Mouse (Mus musculus) liver, embryonic 11.5 days (tissue): ENCODE data around the gene 4932438H23Rik. TPM values are rescaled to one million over a fixed set of nuclear protein-coding genes. Genes with fewer than 3 reads are reported as not detected.

Experiments used
- ATAC-seq: fragments of 200-750 bp; cut with Nextera tagmentation; replicated peaks from 2 replicates; pipeline ENCODE4 v1.8.0; 2017; ENCODE audit warnings: moderate number of reproducible peaks, mild to moderate bottlenecking, moderate TSS enrichment, moderate library complexity; ENCODE audit not compliant: low FRiP score
- DNase-seq: peaks from one replicate; pipeline ENCODE4 v3.0.0-alpha.2; 2017; ENCODE audit warnings: low spot score
- H3K27ac ChIP-seq: fragments of 300-500 bp; sonication (generic); 2 replicates; pipeline ENCODE4 v1.5.1; 2014; ENCODE audit warnings: mild to moderate bottlenecking, low read depth, low read length, control low read depth
- H3K27me3 ChIP-seq: fragments of 300-500 bp; sonication (generic); replicated peaks from 2 replicates; pipeline ENCODE4 v1.6.1; 2014; ENCODE audit warnings: low read length, mixed read lengths; ENCODE audit not compliant: control insufficient read depth, insufficient read depth
- H3K36me3 ChIP-seq: fragments of 300-500 bp; sonication (generic); 2 replicates; pipeline ENCODE4 v1.6.1; 2014; ENCODE audit warnings: mild to moderate bottlenecking, low read length, moderate library complexity, mixed read lengths; ENCODE audit not compliant: control insufficient read depth, insufficient read depth
- H3K4me1 ChIP-seq: fragments of 300-500 bp; sonication (generic); replicated peaks from 2 replicates; pipeline ENCODE4 v1.6.1; 2014; ENCODE audit warnings: low read length, mixed read lengths; ENCODE audit not compliant: control insufficient read depth, insufficient read depth
- H3K4me2 ChIP-seq: fragments of 300-500 bp; sonication (generic); 2 replicates; pipeline ENCODE4 v1.6.1; 2014; ENCODE audit warnings: mild to moderate bottlenecking, control low read depth, moderate library complexity
- H3K4me3 ChIP-seq: fragments of 300-500 bp; sonication (generic); 2 replicates; pipeline ENCODE4 v1.5.1; 2014; ENCODE audit warnings: low read depth, low read length, control low read depth
- H3K9ac ChIP-seq: fragments of 300-500 bp; sonication (generic); 2 replicates; pipeline ENCODE4 v1.6.1; 2014; ENCODE audit warnings: low read depth, low read length, control low read depth
- H3K9me3 ChIP-seq: fragments of 300-500 bp; sonication (generic); 2 replicates; pipeline ENCODE4 v1.6.1; 2016; ENCODE audit warnings: low read length, inconsistent platforms, mixed read lengths; ENCODE audit not compliant: control insufficient read depth
- whole genome bisulfite sequencing: fragments of 180-500 bp; shearing (Covaris S2); extraction: QIAGEN DNeasy Blood & Tissue Kit; methylation state at CpG from one replicate; pipeline ENCODE4 v1.1.7; 2014; 5-methylcytosine and 5-hydroxymethylcytosine counted together
- polyA plus RNA-seq: library from polyadenylated mRNA; unstranded; fragments of >200 nt; fragmentation: Nextera tagmentation; extraction: Ambion mirVana; gene quantifications from 2 replicates; pipeline ENCODE4 v1.2.1, GENCODE M21; 2014

The 4932438H23Rik gene
- polyA plus RNA-seq, 1 experiment from 2014 or later, result not detected

DNA sequence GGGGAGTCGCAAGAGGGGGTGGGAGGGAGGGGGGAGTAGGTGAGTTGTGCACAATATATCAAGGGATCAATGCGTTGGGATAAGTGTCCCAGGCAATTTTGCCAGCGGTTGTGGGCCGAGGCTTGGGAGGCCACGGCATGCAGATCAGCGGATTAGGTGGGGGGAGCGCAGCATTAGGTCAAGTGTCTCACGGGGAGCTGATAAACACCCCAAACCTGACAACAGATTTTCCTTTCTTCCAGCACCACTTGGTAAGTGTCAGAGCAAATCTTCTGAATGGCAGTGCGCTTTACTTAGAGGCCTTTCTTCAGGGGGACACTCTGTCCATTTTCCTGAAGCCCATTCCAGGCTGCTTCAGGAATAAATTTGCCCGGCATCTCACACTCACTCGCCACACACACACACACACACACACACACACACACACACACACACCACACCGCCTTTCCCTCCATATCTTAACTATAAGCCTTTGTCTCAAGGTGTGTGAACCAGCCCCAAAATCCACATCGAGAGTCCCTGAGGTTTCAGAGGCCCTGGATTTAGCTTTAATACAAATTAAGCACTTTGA lies 10.6 kb upstream of the 4932438H23Rik start:
- DNase-seq, result no peak
- Histone ChIP-seq H3K27me3 (no peaks in the 10 kb centered on the region; the same call in 1 of the 2 replicates), H3K36me3 (no peaks in the 10 kb centered on the region), H3K27ac (no peak overlapping the region), H3K9ac (no peak overlapping the region), H3K9me3 (no peaks in the 10 kb centered on the region), H3K4me2 (no peak overlapping the region), H3K4me3 (no peak overlapping the region), H3K4me1 (no peaks in the 10 kb centered on the region)
- whole genome bisulfite sequencing, result 45% methylated on average over 13 of the region's 13 CpGs
- no peak for ATAC-seq

- Histone ChIP-seq H3K36me3 (no peaks in the 10 kb centered on the region), H3K4me1 (no peaks in the 10 kb centered on the region), H3K9ac (no peak overlapping the region), H3K9me3 (no peaks in the 10 kb centered on the region), H3K4me2 (no peak overlapping the region), H3K27ac (no peak overlapping the region), H3K4me3 (no peak overlapping the region), H3K27me3 (no peaks in the 10 kb centered on the region; the same call in 1 of the 2 replicates)
- ATAC-seq (no peak), DNase-seq (no peak)
- WGBS, result 55% methylated on average over 10 of the region's 10 CpGs
Observed at GRCm38 (mm10) chr16:91104821-91105480, 10.0 kb upstream of the 4932438H23Rik start.

DNA sequence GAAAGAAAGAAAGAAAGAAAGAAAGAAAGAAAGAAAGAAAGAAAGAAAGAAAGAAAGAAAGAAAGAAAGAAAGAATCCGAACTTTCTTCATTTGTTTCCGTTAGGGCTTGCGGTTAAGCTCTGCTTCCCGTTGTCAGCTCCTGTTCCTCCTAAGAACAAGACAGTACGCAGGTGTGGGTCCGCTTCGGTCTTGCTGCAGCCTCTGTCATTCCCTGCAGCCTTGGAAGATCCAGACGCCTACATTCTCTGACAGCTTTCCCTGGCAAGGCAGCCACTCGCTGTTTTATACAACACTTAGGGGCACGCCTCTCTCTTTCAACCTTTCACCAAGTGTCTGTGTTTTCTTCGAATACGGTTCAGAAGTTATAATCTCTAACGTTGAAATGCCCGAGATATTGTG lies 8.5 kb upstream of the 4932438H23Rik start:
- H3K9ac ChIP-seq, result no peak overlapping the region
- 78% methylated on average over 14 of the region's 14 CpGs for WGBS
- no peak overlapping the region for H3K4me2 ChIP-seq
- H3K27me3 ChIP-seq, result no peaks in the 10 kb centered on the region; the same call in 1 of the 2 replicates
- no peaks in the 10 kb centered on the region for H3K36me3 ChIP-seq
- DNase-seq (no peak), ATAC-seq (no peak)
- no peaks in the 10 kb centered on the region for H3K9me3 ChIP-seq
- H3K4me3 ChIP-seq, result no peak overlapping the region
- H3K4me1 ChIP-seq, result no peaks in the 10 kb centered on the region
- H3K27ac ChIP-seq, result no peak overlapping the region

DNA sequence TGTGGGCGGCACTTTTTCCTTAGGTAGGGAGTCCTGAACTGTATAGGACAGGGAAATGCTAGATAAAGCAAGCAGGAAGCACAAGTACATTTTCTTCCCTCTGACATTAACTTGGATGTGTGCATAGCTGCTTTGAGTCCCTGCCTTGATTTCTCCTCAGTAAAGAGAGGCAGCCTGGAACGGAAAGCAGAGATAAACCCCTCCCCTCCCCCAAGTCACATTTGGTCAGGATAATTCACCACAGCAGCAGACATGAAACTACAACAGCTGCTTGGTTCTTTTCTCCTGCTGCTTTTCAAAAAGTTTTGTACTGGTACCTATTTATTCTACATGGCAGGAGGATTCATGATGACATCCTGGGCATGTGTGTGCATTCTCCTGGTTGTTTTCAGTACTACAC lies 5.6 kb upstream of the 4932438H23Rik start:
- no peaks in the 10 kb centered on the region for H3K9me3 ChIP-seq
- no peaks in the 10 kb centered on the region for H3K36me3 ChIP-seq
- H3K4me2 ChIP-seq, result no peak overlapping the region
- no peaks in the 10 kb centered on the region for H3K27me3 ChIP-seq
- no peak overlapping the region for H3K4me3 ChIP-seq
- no peak overlapping the region for H3K27ac ChIP-seq
- H3K4me1 ChIP-seq, result no peaks in the 10 kb centered on the region
- no peak for ATAC-seq
- DNase-seq, result no peak
- no peak overlapping the region for H3K9ac ChIP-seq
- WGBS, result 52% methylated on average over 2 of the region's 2 CpGs

DNA sequence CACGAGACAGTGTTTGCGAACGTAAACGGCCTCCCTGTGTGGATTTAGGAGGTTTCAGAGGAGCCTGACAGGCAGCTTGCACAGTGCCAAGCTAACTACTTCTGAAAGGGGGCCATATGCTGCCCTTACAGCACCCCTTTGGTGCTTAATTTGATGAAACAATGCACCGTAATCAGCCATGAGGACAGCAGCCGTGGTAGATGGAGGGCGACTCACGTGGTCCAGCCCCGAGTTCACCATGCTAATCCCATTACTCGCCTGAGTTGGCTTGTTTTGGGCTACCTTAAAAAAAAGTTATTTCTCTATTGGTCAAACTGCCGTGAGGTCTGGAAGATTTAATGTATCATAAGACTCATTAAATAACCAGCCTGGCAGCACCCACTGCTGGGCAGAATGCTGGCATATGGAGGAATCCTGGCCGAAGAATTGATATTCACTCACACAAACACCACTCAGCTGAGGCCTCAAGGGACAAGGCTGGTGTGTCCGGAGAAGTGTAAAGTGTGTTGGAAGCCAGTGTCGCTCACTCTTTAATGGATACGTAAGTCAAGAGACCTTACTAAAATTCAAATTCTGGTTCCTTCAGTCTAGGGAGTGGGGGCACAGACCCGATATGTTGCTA lies 4.6 kb upstream of the 4932438H23Rik start:
- WGBS, result 83% methylated on average over 16 of the region's 16 CpGs
- H3K4me1 ChIP-seq, result no peaks in the 10 kb centered on the region
- no peaks in the 10 kb centered on the region for H3K27me3 ChIP-seq
- H3K4me3 ChIP-seq, result no peak overlapping the region
- H3K36me3 ChIP-seq, result no peaks in the 10 kb centered on the region
- DNase-seq (no peak), ATAC-seq (no peak)
- H3K4me2 ChIP-seq, result no peak overlapping the region
- H3K27ac ChIP-seq, result no peak overlapping the region
- no peak overlapping the region for H3K9ac ChIP-seq
- no peaks in the 10 kb centered on the region for H3K9me3 ChIP-seq

DNA sequence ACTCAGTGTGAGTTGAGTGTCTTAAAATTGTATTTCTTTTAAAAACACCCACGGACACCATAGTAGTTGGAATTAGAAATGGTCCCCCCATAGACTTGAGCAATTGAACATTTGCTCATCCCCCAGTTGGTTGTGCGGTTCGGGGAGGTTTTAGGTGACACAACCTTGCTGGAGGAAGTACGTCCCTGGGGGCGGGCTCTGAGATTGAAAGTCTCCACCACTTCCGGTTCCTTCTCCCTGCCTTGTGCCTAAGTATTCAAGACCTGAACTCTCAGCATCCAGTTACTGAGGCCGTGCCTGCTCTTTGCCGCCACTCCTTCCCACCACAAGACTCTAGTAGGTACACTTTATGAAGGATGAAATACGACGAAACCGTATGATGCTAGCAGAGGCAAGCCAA lies 2.9 kb upstream of the 4932438H23Rik start:
- Histone ChIP-seq H3K27me3 (no peaks in the 10 kb centered on the region), H3K4me2 (no peak overlapping the region), H3K9ac (no peak overlapping the region), H3K4me3 (no peak overlapping the region), H3K9me3 (no peaks in the 10 kb centered on the region), H3K4me1 (no peaks in the 10 kb centered on the region), H3K27ac (no peak overlapping the region), H3K36me3 (no peaks in the 10 kb centered on the region)
- ATAC-seq, result no peak
- 86% methylated on average over 11 of the region's 11 CpGs for WGBS
- DNase-seq, result no peak

DNA sequence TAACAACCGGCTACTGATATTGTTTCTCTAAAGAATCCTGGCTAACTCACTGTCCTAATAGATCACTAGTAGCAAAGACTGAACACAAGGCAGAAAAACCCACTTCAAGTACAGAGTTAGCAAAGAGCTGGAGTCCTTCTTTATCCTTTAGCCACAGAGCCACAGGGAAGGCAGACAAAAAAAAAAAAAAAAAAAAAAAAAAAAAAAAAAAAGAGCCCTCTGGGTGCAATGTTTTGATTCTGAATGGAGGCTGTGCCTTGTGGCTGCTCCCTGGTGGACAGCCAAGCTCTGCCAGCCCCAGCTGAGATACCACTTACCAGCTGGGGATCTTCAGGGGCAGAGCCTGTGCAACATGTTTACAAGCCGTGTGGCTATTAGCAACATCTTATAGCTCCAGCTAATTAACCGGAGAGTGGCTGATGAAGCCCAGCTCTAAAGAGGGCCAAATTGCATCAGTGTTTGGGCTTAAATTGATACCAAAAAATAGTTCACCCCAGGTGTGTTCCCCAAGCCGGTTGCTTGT lies 2.1 kb upstream of the 4932438H23Rik start:
- H3K4me3 ChIP-seq, result no peak overlapping the region
- H3K27ac ChIP-seq, result no peak overlapping the region
- no peak overlapping the region for H3K9ac ChIP-seq
- no peaks in the 10 kb centered on the region for H3K36me3 ChIP-seq
- H3K27me3 ChIP-seq, result no peaks in the 10 kb centered on the region
- ATAC-seq (no peak), DNase-seq (no peak)
- 95% methylated on average over 4 of the region's 4 CpGs for WGBS
- H3K4me2 ChIP-seq, result no peak overlapping the region
- H3K4me1 ChIP-seq, result no peaks in the 10 kb centered on the region
- no peaks in the 10 kb centered on the region for H3K9me3 ChIP-seq

DNA sequence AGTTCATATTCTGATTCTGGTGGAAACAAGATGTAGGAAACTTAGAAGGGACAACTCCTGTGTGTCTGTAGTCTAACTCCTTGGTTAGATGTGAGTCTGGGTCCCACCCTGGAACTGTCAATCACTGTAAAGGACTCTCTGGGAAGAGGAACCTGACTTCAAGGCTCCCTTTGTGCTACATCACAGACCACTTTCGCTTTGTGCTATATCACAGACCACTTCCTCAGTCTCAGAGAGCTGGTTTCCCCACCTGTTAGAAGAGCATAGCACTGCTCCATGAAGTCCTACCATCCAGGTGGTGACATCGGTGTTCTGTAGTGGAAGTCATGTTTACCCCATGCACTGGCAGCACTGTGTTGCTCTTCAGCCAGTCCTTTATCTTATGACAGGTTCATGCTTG lies 1.1 kb upstream of the 4932438H23Rik start:
- H3K4me2 ChIP-seq, result no peak overlapping the region
- no peaks in the 10 kb centered on the region for H3K36me3 ChIP-seq
- DNase-seq (no peak), ATAC-seq (no peak)
- H3K4me1 ChIP-seq, result no peaks in the 10 kb centered on the region
- H3K4me3 ChIP-seq, result no peak overlapping the region
- H3K9me3 ChIP-seq, result no peaks in the 10 kb centered on the region
- H3K27ac ChIP-seq, result no peak overlapping the region
- no peaks in the 10 kb centered on the region for H3K27me3 ChIP-seq
- H3K9ac ChIP-seq, result no peak overlapping the region
- whole genome bisulfite sequencing, result 77% methylated on average over 2 of the region's 2 CpGs
